Mouse (Mus musculus): ENCODE results near the gene Clic1. TPM values are rescaled to one million over a fixed set of nuclear protein-coding genes. Genes with fewer than 3 reads are reported as not detected.
A peak's percentile ranks its signal among the peaks of the same experiment; 100 is the strongest.

Gene Clic1
- polyA plus RNA-seq, 1 experiment from 2014 or later = 217 TPM

GRCm38 (mm10) chr17:35064378-35064877, 14.7 kb downstream of the Clic1 start:
- no peaks in the 10 kb centered on the region for H3K9me3 ChIP-seq (replicated peaks)
- 37% methylated on average over 10 of the region's 10 CpGs for WGBS
- H3K36me3 ChIP-seq = peaks cover 38% of the 10 kb centered on the region
- H3K4me1 ChIP-seq = peaks cover 49% of the 10 kb centered on the region
- peaks cover 74% of the 10 kb centered on the region for H3K27me3 ChIP-seq (ENCODE audit: low read depth, poor library complexity, severe bottlenecking)
- 0 out of 2 replicates have a peak overlapping the region, but pooled peaks have one; percentile 28 for H3K27ac ChIP-seq (replicated peaks)
- H3K4me3 ChIP-seq = peak overlapping the region; percentile 52
- no peak for DNase-seq (ENCODE audit: low spot score)

GRCm38 (mm10) chr17:35064951-35065947, 15.5 kb downstream of the Clic1 start, which contains the start of gene Ly6g6c:
Gene Ly6g6c, plus strand, starts transcription at chr17:35065388.
- Histone ChIP-seq H3K27me3 (ENCODE audit: low read depth, poor library complexity, severe bottlenecking) (peaks cover 74% of the 10 kb centered on the region), H3K27ac (replicated peaks) (peak within 1 kb of the TSS; percentile 70), H3K4me1 (peaks cover 41% of the 10 kb centered on the region), H3K4me3 (peak within 1 kb of the TSS; percentile 52), H3K9me3 (replicated peaks) (no peaks in the 10 kb centered on the region), H3K36me3 (peaks cover 34% of the 10 kb centered on the region)
- DNase-seq (ENCODE audit: low spot score) = peak; percentile 65
- WGBS = 1% methylated on average over 48 of the region's 48 CpGs

- Histone ChIP-seq H3K36me3 (peaks cover 26% of the 10 kb centered on the region), H3K4me1 (peaks cover 33% of the 10 kb centered on the region), H3K9me3 (replicated peaks) (no peaks in the 10 kb centered on the region), H3K27ac (replicated peaks) (peak within 1 kb of the TSS; percentile 70), H3K27me3 (ENCODE audit: low read depth, poor library complexity, severe bottlenecking) (peaks cover 74% of the 10 kb centered on the region), H3K4me3 (peak within 1 kb of the TSS; percentile 52)
- WGBS = 41% methylated on average over 10 of the region's 10 CpGs
- DNase-seq (ENCODE audit: low spot score) = no peak
Measured at GRCm38 (mm10) chr17:35066084-35066483, 16.3 kb downstream of the Clic1 start, which contains the start of gene Mpig6b. Gene Mpig6b, minus strand, starts transcription at chr17:35066184.

GRCm38 (mm10) chr17:35068213-35068914, 18.6 kb downstream of the Clic1 start:
- H3K27me3 ChIP-seq (ENCODE audit: low read depth, poor library complexity, severe bottlenecking) = peaks cover 57% of the 10 kb centered on the region
- WGBS = 87% methylated on average over 17 of the region's 17 CpGs
- no peak for DNase-seq (ENCODE audit: low spot score)
- H3K27ac ChIP-seq (replicated peaks) = no peak overlapping the region
- no peak overlapping the region for H3K4me3 ChIP-seq
- peaks cover 29% of the 10 kb centered on the region for H3K4me1 ChIP-seq
- H3K36me3 ChIP-seq = peaks cover 4% of the 10 kb centered on the region; the same call in 1 of the 2 replicates
- H3K9me3 ChIP-seq (replicated peaks) = no peaks in the 10 kb centered on the region

- no peak overlapping the region for H3K4me3 ChIP-seq
- no peaks in the 10 kb centered on the region for H3K9me3 ChIP-seq (replicated peaks)
- H3K27ac ChIP-seq (replicated peaks) = no peak overlapping the region
- DNase-seq (ENCODE audit: low spot score) = no peak
- H3K27me3 ChIP-seq (ENCODE audit: low read depth, poor library complexity, severe bottlenecking) = peaks cover 34% of the 10 kb centered on the region
- WGBS = 68% methylated on average over 6 of the region's 6 CpGs
- H3K36me3 ChIP-seq = no peaks in the 10 kb centered on the region
- peaks cover 7% of the 10 kb centered on the region for H3K4me1 ChIP-seq
Measured at GRCm38 (mm10) chr17:35070556-35071229, 20.9 kb downstream of the Clic1 start.

GRCm38 (mm10) chr17:35071454-35071853, 21.7 kb downstream of the Clic1 start:
- H3K4me1 ChIP-seq = peaks cover 9% of the 10 kb centered on the region

GRCm38 (mm10) chr17:35074097-35074496, 24.3 kb downstream of the Clic1 start:
- H3K4me1 ChIP-seq = peaks cover 28% of the 10 kb centered on the region
- peak overlapping the region; percentile 14; the same call in 1 of the 2 replicates for H3K27ac ChIP-seq (replicated peaks)
- peaks cover 23% of the 10 kb centered on the region for H3K27me3 ChIP-seq (ENCODE audit: low read depth, poor library complexity, severe bottlenecking)
- no peaks in the 10 kb centered on the region for H3K36me3 ChIP-seq
- no peaks in the 10 kb centered on the region for H3K9me3 ChIP-seq (replicated peaks)
- H3K4me3 ChIP-seq = no peak overlapping the region
- WGBS = 68% methylated on average over 17 of the region's 17 CpGs
- DNase-seq (ENCODE audit: low spot score) = no peak

More at GRCm38 (mm10) chr17:35071454-35071853, 21.7 kb downstream of the Clic1 start:
- Histone ChIP-seq H3K36me3 (no peaks in the 10 kb centered on the region), H3K27me3 (ENCODE audit: low read depth, poor library complexity, severe bottlenecking) (peaks cover 26% of the 10 kb centered on the region), H3K9me3 (replicated peaks) (no peaks in the 10 kb centered on the region), H3K27ac (replicated peaks) (no peak overlapping the region), H3K4me3 (no peak overlapping the region)
- 87% methylated on average over 9 of the region's 9 CpGs for WGBS
- no peak for DNase-seq (ENCODE audit: low spot score)

GRCm38 (mm10) chr17:35076507-35077176, 26.9 kb downstream of the Clic1 start, which contains the start of gene Ly6g6e:
Gene Ly6g6e, plus strand, starts transcription at chr17:35076902.
- Histone ChIP-seq H3K4me3 (peak within 1 kb of the TSS; percentile 45), H3K9me3 (replicated peaks) (no peaks in the 10 kb centered on the region), H3K4me1 (peaks cover 28% of the 10 kb centered on the region), H3K27me3 (ENCODE audit: low read depth, poor library complexity, severe bottlenecking) (peaks cover 23% of the 10 kb centered on the region), H3K36me3 (no peaks in the 10 kb centered on the region), H3K27ac (replicated peaks) (peak within 1 kb of the TSS; percentile 79)
- DNase-seq (ENCODE audit: low spot score) = no peak
- WGBS = 36% methylated on average over 10 of the region's 10 CpGs

- H3K27me3 ChIP-seq (ENCODE audit: low read depth, poor library complexity, severe bottlenecking) = peaks cover 23% of the 10 kb centered on the region
- no peaks in the 10 kb centered on the region for H3K9me3 ChIP-seq (replicated peaks)
- H3K4me1 ChIP-seq = peaks cover 28% of the 10 kb centered on the region
- H3K27ac ChIP-seq (replicated peaks) = peak overlapping the region; percentile 79
- no peak for DNase-seq (ENCODE audit: low spot score)
- 55% methylated on average over 2 of the region's 2 CpGs for WGBS
- H3K36me3 ChIP-seq = no peaks in the 10 kb centered on the region
- H3K4me3 ChIP-seq = peak overlapping the region; percentile 45
Measured at GRCm38 (mm10) chr17:35077285-35077684, 27.5 kb downstream of the Clic1 start.

- Histone ChIP-seq H3K4me1 (peaks cover 28% of the 10 kb centered on the region), H3K9me3 (replicated peaks) (no peaks in the 10 kb centered on the region), H3K27me3 (ENCODE audit: low read depth, poor library complexity, severe bottlenecking) (peaks cover 23% of the 10 kb centered on the region), H3K27ac (replicated peaks) (peak within 1 kb of the TSS; percentile 79), H3K4me3 (peak within 1 kb of the TSS; percentile 45), H3K36me3 (no peaks in the 10 kb centered on the region)
- 10% methylated on average over 14 of the region's 14 CpGs for WGBS
- peak; percentile 63 for DNase-seq (ENCODE audit: low spot score)
Measured at GRCm38 (mm10) chr17:35077786-35078233, 28.0 kb downstream of the Clic1 start, which contains the start of gene Ly6g6d. Gene Ly6g6d, minus strand, starts transcription at chr17:35078065.

GRCm38 (mm10) chr17:35079778-35080177, 30.0 kb downstream of the Clic1 start:
- Histone ChIP-seq H3K36me3 (no peaks in the 10 kb centered on the region), H3K27me3 (ENCODE audit: low read depth, poor library complexity, severe bottlenecking) (peaks cover 23% of the 10 kb centered on the region), H3K9me3 (replicated peaks) (no peaks in the 10 kb centered on the region), H3K4me3 (no peak overlapping the region), H3K4me1 (peaks cover 28% of the 10 kb centered on the region), H3K27ac (replicated peaks) (no peak overlapping the region)
- no peak for DNase-seq (ENCODE audit: low spot score)
- WGBS = 69% methylated on average over 9 of the region's 9 CpGs
